Mouse (Mus musculus) heart, adult 2 months (tissue): ENCODE measurements around the gene Crlf1. TPM values are rescaled to one million over a fixed set of nuclear protein-coding genes. Genes with fewer than 3 reads are reported as not detected.
A peak's percentile ranks its signal among the peaks of the same experiment; 100 is the strongest.

Experiments used
- DNase-seq, 2 experiments: peaks; one replicate each; pipeline ENCODE4 v3.0.0; 2021
- H3K27ac ChIP-seq: fragments of 200-600 bp; 2 replicates; pipeline ENCODE4 v1.8.1; 2022
- H3K27me3 ChIP-seq: fragments of 200-500 bp; 2 replicates; pipeline ENCODE4 v1.6.1; 2012; ENCODE audit warnings: mild to moderate bottlenecking, low read length, inconsistent platforms, mixed read lengths; ENCODE audit not compliant: control insufficient read depth, insufficient read depth
- H3K36me3 ChIP-seq: fragments of 200-500 bp; 2 replicates; pipeline ENCODE4 v1.6.1; 2012; ENCODE audit warnings: low read length, inconsistent platforms; ENCODE audit not compliant: control insufficient read depth, insufficient read depth
- H3K4me1 ChIP-seq: fragments of 200-500 bp; 2 replicates; pipeline ENCODE4 v1.6.1; 2011; ENCODE audit warnings: low read length; ENCODE audit not compliant: control insufficient read depth, insufficient read depth
- H3K4me3 ChIP-seq: fragments of 200-600 bp; 2 replicates; pipeline ENCODE4 v1.8.1; 2022
- H3K79me2 ChIP-seq: fragments of 200-500 bp; replicated peaks from 2 replicates; pipeline ENCODE4 v1.6.1; 2012; ENCODE audit warnings: mild to moderate bottlenecking, inconsistent platforms, low read length, moderate library complexity, mixed read lengths; ENCODE audit not compliant: control insufficient read depth, insufficient read depth
- H3K9ac ChIP-seq: fragments of 200-500 bp; 2 replicates; pipeline ENCODE4 v1.6.1; 2012; ENCODE audit warnings: low read depth, mild to moderate bottlenecking, control low read depth, inconsistent platforms, low read length, mixed read lengths
- CTCF ChIP-seq: fragments of 200-600 bp; IDR thresholded peaks from 2 replicates; pipeline ENCODE4 v1.8.1; 2022; ENCODE audit warnings: antibody characterized with exemption, mild to moderate bottlenecking, moderate library complexity
- EP300 ChIP-seq: fragments of 200-500 bp; IDR thresholded peaks from 2 replicates; pipeline ENCODE4 v1.6.1; 2011; ENCODE audit warnings: low read depth, low read length, control low read depth; ENCODE audit not compliant: insufficient read depth
- POLR2A ChIP-seq: fragments of 200-500 bp; IDR thresholded peaks from 2 replicates; pipeline ENCODE4 v1.6.1; 2011; ENCODE audit warnings: mild to moderate bottlenecking, low read depth, low read length, control low read depth; ENCODE audit not compliant: insufficient read depth
- WGBS: fragments of 180-500 bp; shearing (Covaris S2); methylation state at CpG from one replicate; pipeline ENCODE4 v1.1.7; 2018; 5-methylcytosine and 5-hydroxymethylcytosine counted together
- intact Hi-C: fragments of 180-260 bp; cut with DNase I; formaldehyde crosslinking; loops from one replicate; pipeline ENCODE4 v1.15.1; 2025
- polyA plus RNA-seq: library from polyadenylated mRNA; depleted of rRNA; stranded (reverse); fragments of >200 nt; gene quantifications from 2 replicates; pipeline ENCODE4 v1.2.3, GENCODE M21; 2012
- total RNA-seq, 2 experiments: library from RNA; stranded (reverse); gene quantifications; 2 replicates each; pipeline ENCODE4 v1.2.3; 2021

Gene Crlf1
- total and polyA plus RNA-seq, 3 experiments = 0.68 to 2.3 (median 0.89) TPM

- no peak for TF ChIP-seq EP300
- no peak for TF ChIP-seq CTCF
- TF ChIP-seq POLR2A = no peak
- WGBS = 67% methylated on average over 9 of the region's 9 CpGs
- H3K27ac ChIP-seq = no peak overlapping the region
Measured at GRCm38 (mm10) chr8:70460606-70461005, 32.4 kb upstream of the Crlf1 start.

GRCm38 (mm10) chr8:70461765-70462515, 31.0 kb upstream of the Crlf1 start:
- Histone ChIP-seq H3K9ac (no peak overlapping the region), H3K79me2 (no peaks in the 10 kb centered on the region; the same call in 1 of the 2 replicates), H3K27me3 (no peaks in the 10 kb centered on the region), H3K36me3 (no peaks in the 10 kb centered on the region), H3K27ac (peak overlapping the region; percentile 23), H3K4me3 (no peak overlapping the region), H3K4me1 (peaks cover 20% of the 10 kb centered on the region)
- 81% methylated on average over 16 of the region's 16 CpGs for WGBS
- intact Hi-C loops = no loop called here
- TF ChIP-seq POLR2A (no peak), EP300 (no peak), CTCF (no peak)
- peak; percentile 47 to 57 for DNase-seq

More at GRCm38 (mm10) chr8:70460606-70461005, 32.4 kb upstream of the Crlf1 start:
- Histone ChIP-seq H3K9ac (no peak overlapping the region), H3K4me3 (no peak overlapping the region), H3K27me3 (no peaks in the 10 kb centered on the region), H3K36me3 (no peaks in the 10 kb centered on the region), H3K79me2 (no peaks in the 10 kb centered on the region; the same call in 1 of the 2 replicates), H3K4me1 (peaks cover 10% of the 10 kb centered on the region)
- DNase-seq = no peak
- intact Hi-C loops = no loop called here

GRCm38 (mm10) chr8:70462516-70462813, 30.5 kb upstream of the Crlf1 start:
- Histone ChIP-seq H3K79me2 (no peaks in the 10 kb centered on the region; the same call in 1 of the 2 replicates), H3K27ac (peak overlapping the region; percentile 23), H3K4me1 (peaks cover 24% of the 10 kb centered on the region), H3K9ac (no peak overlapping the region), H3K27me3 (no peaks in the 10 kb centered on the region), H3K36me3 (no peaks in the 10 kb centered on the region), H3K4me3 (no peak overlapping the region)
- no peak for DNase-seq
- intact Hi-C loops = no loop called here
- 78% methylated on average over 8 of the region's 8 CpGs for WGBS
- TF ChIP-seq CTCF (no peak), POLR2A (no peak), EP300 (no peak)

- intact Hi-C loops = no loop called here
- DNase-seq = peak; percentile 44 to 56
- WGBS = 78% methylated on average over 4 of the region's 4 CpGs
- Histone ChIP-seq H3K36me3 (no peaks in the 10 kb centered on the region), H3K4me1 (peaks cover 29% of the 10 kb centered on the region), H3K9ac (no peak overlapping the region), H3K27me3 (no peaks in the 10 kb centered on the region), H3K27ac (no peak overlapping the region), H3K4me3 (no peak overlapping the region), H3K79me2 (no peaks in the 10 kb centered on the region; the same call in 1 of the 2 replicates)
- no peak for TF ChIP-seq EP300
- no peak for TF ChIP-seq POLR2A
- TF ChIP-seq CTCF = no peak
Measured at GRCm38 (mm10) chr8:70463306-70463705, 29.7 kb upstream of the Crlf1 start.

- DNase-seq = no peak
- Histone ChIP-seq H3K27ac (no peak overlapping the region), H3K36me3 (no peaks in the 10 kb centered on the region), H3K27me3 (no peaks in the 10 kb centered on the region), H3K9ac (no peak overlapping the region), H3K4me1 (peaks cover 35% of the 10 kb centered on the region), H3K4me3 (no peak overlapping the region), H3K79me2 (no peaks in the 10 kb centered on the region; the same call in 1 of the 2 replicates)
- intact Hi-C loops = no loop called here
- TF ChIP-seq CTCF (no peak), POLR2A (no peak), EP300 (no peak)
- 93% methylated on average over 6 of the region's 6 CpGs for WGBS
Measured at GRCm38 (mm10) chr8:70464162-70464561, 28.8 kb upstream of the Crlf1 start.

- H3K79me2 ChIP-seq = no peaks in the 10 kb centered on the region; the same call in 1 of the 2 replicates
- TF ChIP-seq EP300 = no peak
- no peak for TF ChIP-seq CTCF
- TF ChIP-seq POLR2A = no peak
- no peak for DNase-seq
- WGBS = 97% methylated on average over 4 of the region's 4 CpGs
- peaks cover 39% of the 10 kb centered on the region for H3K4me1 ChIP-seq
- H3K36me3 ChIP-seq = no peaks in the 10 kb centered on the region
- H3K27ac ChIP-seq = peak overlapping the region; percentile 71; the same call in 1 of the 2 replicates
- no peak overlapping the region for H3K9ac ChIP-seq
- no peak overlapping the region for H3K4me3 ChIP-seq
- intact Hi-C loops = no loop called here
- H3K27me3 ChIP-seq = no peaks in the 10 kb centered on the region
Measured at GRCm38 (mm10) chr8:70465701-70466100, 27.3 kb upstream of the Crlf1 start.
